Mouse (Mus musculus) spleen, adult 2 months (tissue): Measurements from ENCODE around the gene Snx33. TPM values are rescaled to one million over a fixed set of nuclear protein-coding genes. Genes with fewer than 3 reads are reported as not detected.
"Not testable (repeated sequence)": the region's sequence is repeated elsewhere in the genome, so short reads cannot be mapped to it uniquely, and the experiment has no call there.

Source experiments
- DNase-seq, 2 experiments: peaks; one replicate each; pipeline versions ENCODE4 v3.0.0 to v3.0.0-alpha.2; 2012 to 2021; ENCODE audit warnings: low spot score in 2 of 2, low read depth in 1 of 2
- H3K27ac ChIP-seq: fragments of 200-500 bp; 2 replicates; pipeline ENCODE4 v1.5.1; 2012; ENCODE audit warnings: low read length, inconsistent platforms; ENCODE audit not compliant: insufficient read depth
- H3K27me3 ChIP-seq: fragments of 200-500 bp; 2 replicates; pipeline ENCODE4 v1.6.1; 2012; ENCODE audit warnings: mild to moderate bottlenecking, moderate library complexity, low read length, inconsistent platforms; ENCODE audit not compliant: control insufficient read depth, insufficient read depth
- H3K36me3 ChIP-seq: fragments of 200-500 bp; 2 replicates; pipeline ENCODE4 v1.6.1; 2012; ENCODE audit warnings: mild to moderate bottlenecking, low read length, inconsistent platforms; ENCODE audit not compliant: control insufficient read depth, insufficient read depth
- H3K4me1 ChIP-seq: fragments of 200-500 bp; 2 replicates; pipeline ENCODE4 v1.6.1; 2011; ENCODE audit warnings: inconsistent platforms; ENCODE audit not compliant: control insufficient read depth, insufficient read depth, insufficient read length
- H3K4me3 ChIP-seq: fragments of 200-500 bp; 2 replicates; pipeline ENCODE4 v1.5.1; 2011; ENCODE audit warnings: mild to moderate bottlenecking, inconsistent platforms; ENCODE audit not compliant: insufficient read depth, insufficient read length; ENCODE audit errors: extremely low read depth
- CTCF ChIP-seq: fragments of 200-500 bp; IDR thresholded peaks from 2 replicates; pipeline ENCODE4 v1.5.1; 2011; ENCODE audit warnings: mild to moderate bottlenecking, inconsistent platforms; ENCODE audit not compliant: insufficient read depth, insufficient read length, insufficient replicate concordance; ENCODE audit errors: extremely low read depth
- POLR2A ChIP-seq: fragments of 200-500 bp; IDR thresholded peaks from 2 replicates; pipeline ENCODE4 v1.6.1; 2011; ENCODE audit warnings: low read depth, low read length, inconsistent platforms
- WGBS: fragments of 180-500 bp; shearing (Covaris S2); methylation state at CpG from one replicate; pipeline ENCODE4 v1.1.7; 2018; 5-methylcytosine and 5-hydroxymethylcytosine counted together
- polyA plus RNA-seq: library from polyadenylated mRNA; depleted of rRNA; stranded (reverse); fragments of >200 nt; gene quantifications from 2 replicates; pipeline ENCODE4 v1.2.3, GENCODE M21; 2012

Gene Snx33
- polyA plus RNA-seq, 1 experiment: 9.0 TPM

DNA sequence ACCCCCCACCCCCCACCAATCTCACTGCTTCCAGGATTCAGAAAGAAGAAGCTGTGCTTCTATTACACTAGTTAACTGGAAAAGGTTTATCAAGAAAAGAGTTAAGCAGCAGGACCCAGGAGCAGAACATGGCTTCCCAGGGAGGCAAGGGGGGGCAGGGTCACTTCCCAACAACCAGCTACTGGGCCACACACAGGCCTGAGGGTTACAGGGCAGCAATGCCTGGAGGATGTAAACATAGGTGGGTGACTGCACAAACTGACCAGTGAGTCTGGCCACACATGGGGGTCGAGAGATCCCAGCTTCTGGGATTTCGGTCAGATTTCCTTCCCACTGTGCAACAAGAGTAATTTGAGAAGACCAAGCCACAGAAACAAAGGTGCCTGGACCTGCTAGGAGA is 11.0 kb downstream of the Snx33 start:
- H3K4me3 ChIP-seq: no peak overlapping the region
- TF ChIP-seq POLR2A (no peak), CTCF (no peak)
- H3K27ac ChIP-seq: no peak overlapping the region
- H3K36me3 ChIP-seq: no peaks in the 10 kb centered on the region
- H3K4me1 ChIP-seq: no peaks in the 10 kb centered on the region
- no peaks in the 10 kb centered on the region for H3K27me3 ChIP-seq
- WGBS: 91% methylated on average over 2 of the region's 2 CpGs
- DNase-seq: no peak

GRCm38 (mm10) chr9:56915695-56916410 is 12.3 kb downstream of the Snx33 start:
- no peak overlapping the region for H3K4me3 ChIP-seq
- H3K27me3 ChIP-seq: no peaks in the 10 kb centered on the region
- H3K4me1 ChIP-seq: no peaks in the 10 kb centered on the region
- H3K27ac ChIP-seq: no peak overlapping the region
- 83% methylated on average over 5 of the region's 5 CpGs for WGBS
- no peaks in the 10 kb centered on the region for H3K36me3 ChIP-seq
- DNase-seq: no peak
- TF ChIP-seq POLR2A (no peak), CTCF (no peak)

DNA sequence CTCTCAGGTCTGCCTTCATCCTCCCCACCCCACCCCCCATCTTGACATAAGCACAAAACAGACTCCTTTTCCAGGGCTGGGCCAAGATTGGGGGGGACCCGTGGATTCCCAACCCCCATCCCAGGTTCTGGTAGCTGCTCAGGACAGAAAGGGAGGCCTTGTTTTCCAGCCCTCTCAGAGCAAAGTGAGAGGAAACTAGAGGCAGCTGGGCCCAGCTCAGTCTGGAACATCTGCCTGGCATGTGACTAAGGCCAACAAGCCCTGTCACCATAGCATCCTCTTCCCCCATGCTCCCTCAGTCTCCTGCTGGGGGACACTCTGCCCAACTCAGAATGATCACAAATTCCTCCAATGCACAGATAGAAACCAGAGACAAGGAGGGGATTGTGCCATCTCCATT is 13.1 kb downstream of the Snx33 start:
- H3K36me3 ChIP-seq: no peaks in the 10 kb centered on the region
- no peak for DNase-seq
- 68% methylated on average over 1 of the region's 1 CpGs for WGBS
- no peak overlapping the region for H3K4me3 ChIP-seq
- TF ChIP-seq CTCF (no peak), POLR2A (no peak)
- H3K27ac ChIP-seq: no peak overlapping the region
- H3K4me1 ChIP-seq: no peaks in the 10 kb centered on the region
- no peaks in the 10 kb centered on the region for H3K27me3 ChIP-seq

GRCm38 (mm10) chr9:56913991-56914390 is 14.2 kb downstream of the Snx33 start:
- WGBS: 90% methylated on average over 9 of the region's 9 CpGs
- H3K27me3 ChIP-seq: no peaks in the 10 kb centered on the region
- DNase-seq: no peak

GRCm38 (mm10) chr9:56911017-56911416 is 17.2 kb downstream of the Snx33 start:
- Histone ChIP-seq H3K27me3 (no peaks in the 10 kb centered on the region), H3K4me3 (no peak overlapping the region), H3K4me1 (no peaks in the 10 kb centered on the region), H3K27ac (no peak overlapping the region), H3K36me3 (no peaks in the 10 kb centered on the region)
- TF ChIP-seq POLR2A (no peak), CTCF (no peak)
- no peak for DNase-seq
- 52% methylated on average over 1 of the region's 1 CpGs for WGBS

More at GRCm38 (mm10) chr9:56913991-56914390, 14.2 kb downstream of the Snx33 start:
- no peak overlapping the region for H3K27ac ChIP-seq
- no peaks in the 10 kb centered on the region for H3K36me3 ChIP-seq
- no peaks in the 10 kb centered on the region for H3K4me1 ChIP-seq
- no peak overlapping the region for H3K4me3 ChIP-seq
- no peak for TF ChIP-seq POLR2A
- TF ChIP-seq CTCF: no peak

DNA sequence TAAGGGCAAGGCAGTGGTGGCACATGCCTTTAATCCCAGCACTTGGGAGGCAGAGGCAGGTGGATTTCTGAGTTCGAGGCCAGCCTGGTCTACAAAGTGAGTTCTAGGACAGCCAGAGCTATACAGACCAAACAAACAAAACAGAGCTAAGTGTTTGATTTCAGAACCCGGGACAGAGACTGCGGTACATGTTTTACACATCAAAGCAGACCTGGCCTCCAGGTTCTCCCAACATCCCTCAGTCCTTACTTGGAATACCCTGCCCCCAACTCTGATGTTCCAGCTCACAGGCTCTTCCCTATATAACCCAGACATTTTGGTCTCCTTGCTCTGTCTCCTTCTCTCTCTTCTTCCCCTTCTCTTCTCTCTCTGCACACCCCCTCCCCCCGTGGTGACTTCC is 18.2 kb downstream of the Snx33 start:
- H3K27ac ChIP-seq, H3K27me3 ChIP-seq, DNase-seq, H3K4me1 ChIP-seq, H3K36me3 ChIP-seq, H3K4me3 ChIP-seq: not testable (repeated sequence)
- WGBS: 74% methylated on average over 4 of the region's 4 CpGs

GRCm38 (mm10) chr9:56907549-56907948 is 20.6 kb downstream of the Snx33 start:
- no peaks in the 10 kb centered on the region for H3K27me3 ChIP-seq
- no peak for TF ChIP-seq POLR2A
- TF ChIP-seq CTCF: no peak
- 66% methylated on average over 9 of the region's 9 CpGs for WGBS

More at GRCm38 (mm10) chr9:56907549-56907948, 20.6 kb downstream of the Snx33 start:
- H3K4me1 ChIP-seq: no peaks in the 10 kb centered on the region
- DNase-seq: no peak
- H3K27ac ChIP-seq: no peak overlapping the region
- H3K36me3 ChIP-seq: no peaks in the 10 kb centered on the region
- no peak overlapping the region for H3K4me3 ChIP-seq
